Mouse (Mus musculus): ENCODE measurements at regions not wholly inside any gene's neighbourhood (a gene's known extent, or its start where the extent isn't known, plus 50 kb on each side); places are given as distances from the start of the nearest gene placed in this dataset.

DNA sequence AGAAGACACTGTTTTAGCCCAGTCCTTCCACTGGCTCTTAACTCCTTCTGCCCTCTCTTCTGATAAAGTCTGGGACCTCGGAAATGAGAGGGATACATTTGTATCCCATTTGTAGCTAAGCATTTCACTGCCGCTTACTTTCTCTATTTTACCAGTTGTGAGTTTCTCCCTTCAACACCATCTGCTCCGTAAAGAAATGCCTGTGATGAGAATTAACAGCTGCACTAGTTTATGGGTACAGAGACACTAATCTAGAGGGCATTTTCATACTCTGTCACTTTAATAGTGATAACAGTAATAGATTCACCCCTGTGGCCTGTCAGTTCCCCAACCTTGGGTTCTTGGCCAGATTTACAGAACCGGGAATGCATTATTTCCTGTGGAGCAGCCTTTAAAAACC is 300.2 kb downstream of the Sox4 start:
- Histone ChIP-seq H3K4me1 (ENCODE audit: control insufficient read depth, insufficient read depth, low read length) (peaks cover 2% of the 10 kb centered on the region; the same call in 1 of the 2 replicates), H3K36me3 (ENCODE audit: control insufficient read depth, insufficient read depth, low read length) (no peaks in the 10 kb centered on the region), H3K4me3 (ENCODE audit: insufficient read depth, low read depth, low read length) (no peak overlapping the region), H3K27me3 (ENCODE audit: control insufficient read depth, insufficient read depth, low read length) (peaks cover 2% of the 10 kb centered on the region; the same call in 1 of the 2 replicates), H3K79me2 (ENCODE audit: control insufficient read depth, insufficient read depth, low read length) (no peaks in the 10 kb centered on the region), H3K9ac (ENCODE audit: low read depth, low read length) (no peak overlapping the region), H3K27ac (replicated peaks; ENCODE audit: insufficient read depth, low read depth, low read length) (no peak overlapping the region)
- no peak for TF ChIP-seq CTCF (IDR thresholded peaks at IDR 0.05; ENCODE audit: low read depth, low read length)
- no peak for TF ChIP-seq POLR2A (IDR thresholded peaks at IDR 0.05; ENCODE audit: extremely low read depth, insufficient read depth, low read length)
- DNase-seq (ENCODE audit: extremely low read depth, low read depth, low spot score), result no peak
- WGBS, result 89% methylated on average over 4 of the region's 4 CpGs

GRCm38 (mm10) chr13:28651810-28652209 is 301.7 kb downstream of the Sox4 start:
- peaks cover 2% of the 10 kb centered on the region; the same call in 1 of the 2 replicates for H3K27me3 ChIP-seq (ENCODE audit: control insufficient read depth, insufficient read depth, low read length)
- no peak overlapping the region for H3K9ac ChIP-seq (ENCODE audit: low read depth, low read length)
- DNase-seq (ENCODE audit: extremely low read depth, low read depth, low spot score), result peak; percentile 92
- H3K36me3 ChIP-seq (ENCODE audit: control insufficient read depth, insufficient read depth, low read length), result no peaks in the 10 kb centered on the region
- peaks cover 2% of the 10 kb centered on the region; the same call in 1 of the 2 replicates for H3K4me1 ChIP-seq (ENCODE audit: control insufficient read depth, insufficient read depth, low read length)
- WGBS, result 18% methylated on average over 2 of the region's 2 CpGs
- H3K79me2 ChIP-seq (ENCODE audit: control insufficient read depth, insufficient read depth, low read length), result no peaks in the 10 kb centered on the region
- H3K27ac ChIP-seq (replicated peaks; ENCODE audit: insufficient read depth, low read depth, low read length), result no peak overlapping the region
- TF ChIP-seq CTCF (IDR thresholded peaks at IDR 0.05; ENCODE audit: low read depth, low read length) (no peak), POLR2A (IDR thresholded peaks at IDR 0.05; ENCODE audit: extremely low read depth, insufficient read depth, low read length) (no peak)
- H3K4me3 ChIP-seq (ENCODE audit: insufficient read depth, low read depth, low read length), result no peak overlapping the region

DNA sequence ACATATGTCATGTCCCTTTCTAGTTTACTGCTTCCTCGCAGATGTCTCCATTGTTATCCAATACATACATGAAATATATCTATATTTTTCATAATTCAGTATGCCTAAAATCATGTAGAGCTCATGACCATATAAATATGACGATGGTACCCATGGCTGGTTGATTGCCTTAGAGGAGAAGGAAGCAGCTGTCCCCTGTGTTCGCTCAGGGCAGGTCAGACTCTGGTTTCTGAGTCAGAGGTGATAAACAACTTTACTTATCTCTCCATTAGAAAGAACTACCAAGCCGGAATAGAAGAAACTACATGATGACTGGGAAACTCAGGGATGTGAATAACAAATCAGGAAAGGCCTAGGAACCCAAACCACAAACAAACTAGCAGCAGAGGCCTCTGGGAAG is 307.6 kb downstream of the Sox4 start:
- H3K36me3 ChIP-seq (ENCODE audit: control insufficient read depth, insufficient read depth, low read length), result no peaks in the 10 kb centered on the region
- no peak for DNase-seq (ENCODE audit: extremely low read depth, low read depth, low spot score)
- H3K79me2 ChIP-seq (ENCODE audit: control insufficient read depth, insufficient read depth, low read length), result no peaks in the 10 kb centered on the region
- no peak overlapping the region for H3K27ac ChIP-seq (replicated peaks; ENCODE audit: insufficient read depth, low read depth, low read length)
- no peaks in the 10 kb centered on the region for H3K4me1 ChIP-seq (ENCODE audit: control insufficient read depth, insufficient read depth, low read length)
- H3K27me3 ChIP-seq (ENCODE audit: control insufficient read depth, insufficient read depth, low read length), result no peaks in the 10 kb centered on the region
- H3K9ac ChIP-seq (ENCODE audit: low read depth, low read length), result no peak overlapping the region
- no peak overlapping the region for H3K4me3 ChIP-seq (ENCODE audit: insufficient read depth, low read depth, low read length)
- no peak for TF ChIP-seq CTCF (IDR thresholded peaks at IDR 0.05; ENCODE audit: low read depth, low read length)
- no peak for TF ChIP-seq POLR2A (IDR thresholded peaks at IDR 0.05; ENCODE audit: extremely low read depth, insufficient read depth, low read length)
- WGBS, result 87% methylated on average over 4 of the region's 4 CpGs

GRCm38 (mm10) chr13:28644846-28645574 is 308.5 kb downstream of the Sox4 start:
- no peaks in the 10 kb centered on the region for H3K4me1 ChIP-seq (ENCODE audit: control insufficient read depth, insufficient read depth, low read length)
- H3K27me3 ChIP-seq (ENCODE audit: control insufficient read depth, insufficient read depth, low read length), result no peaks in the 10 kb centered on the region
- H3K36me3 ChIP-seq (ENCODE audit: control insufficient read depth, insufficient read depth, low read length), result no peaks in the 10 kb centered on the region
- H3K4me3 ChIP-seq (ENCODE audit: insufficient read depth, low read depth, low read length), result no peak overlapping the region
- no peak for DNase-seq (ENCODE audit: extremely low read depth, low read depth, low spot score)
- no peak overlapping the region for H3K27ac ChIP-seq (replicated peaks; ENCODE audit: insufficient read depth, low read depth, low read length)
- TF ChIP-seq POLR2A (IDR thresholded peaks at IDR 0.05; ENCODE audit: extremely low read depth, insufficient read depth, low read length) (no peak), CTCF (IDR thresholded peaks at IDR 0.05; ENCODE audit: low read depth, low read length) (no peak)
- WGBS, result 91% methylated on average over 3 of the region's 3 CpGs
- no peaks in the 10 kb centered on the region for H3K79me2 ChIP-seq (ENCODE audit: control insufficient read depth, insufficient read depth, low read length)
- H3K9ac ChIP-seq (ENCODE audit: low read depth, low read length), result no peak overlapping the region

GRCm38 (mm10) chr13:28640826-28641225 is 312.7 kb downstream of the Sox4 start:
- TF ChIP-seq POLR2A (IDR thresholded peaks at IDR 0.05; ENCODE audit: extremely low read depth, insufficient read depth, low read length), result no peak
- Histone ChIP-seq H3K27me3 (ENCODE audit: control insufficient read depth, insufficient read depth, low read length) (no peaks in the 10 kb centered on the region), H3K9ac (ENCODE audit: low read depth, low read length) (no peak overlapping the region), H3K27ac (replicated peaks; ENCODE audit: insufficient read depth, low read depth, low read length) (no peak overlapping the region), H3K79me2 (ENCODE audit: control insufficient read depth, insufficient read depth, low read length) (no peaks in the 10 kb centered on the region), H3K36me3 (ENCODE audit: control insufficient read depth, insufficient read depth, low read length) (no peaks in the 10 kb centered on the region), H3K4me1 (ENCODE audit: control insufficient read depth, insufficient read depth, low read length) (no peaks in the 10 kb centered on the region; the same call in 1 of the 2 replicates), H3K4me3 (ENCODE audit: insufficient read depth, low read depth, low read length) (no peak overlapping the region)
- no peak for DNase-seq (ENCODE audit: extremely low read depth, low read depth, low spot score)
- 79% methylated on average over 1 of the region's 1 CpGs for WGBS

DNA sequence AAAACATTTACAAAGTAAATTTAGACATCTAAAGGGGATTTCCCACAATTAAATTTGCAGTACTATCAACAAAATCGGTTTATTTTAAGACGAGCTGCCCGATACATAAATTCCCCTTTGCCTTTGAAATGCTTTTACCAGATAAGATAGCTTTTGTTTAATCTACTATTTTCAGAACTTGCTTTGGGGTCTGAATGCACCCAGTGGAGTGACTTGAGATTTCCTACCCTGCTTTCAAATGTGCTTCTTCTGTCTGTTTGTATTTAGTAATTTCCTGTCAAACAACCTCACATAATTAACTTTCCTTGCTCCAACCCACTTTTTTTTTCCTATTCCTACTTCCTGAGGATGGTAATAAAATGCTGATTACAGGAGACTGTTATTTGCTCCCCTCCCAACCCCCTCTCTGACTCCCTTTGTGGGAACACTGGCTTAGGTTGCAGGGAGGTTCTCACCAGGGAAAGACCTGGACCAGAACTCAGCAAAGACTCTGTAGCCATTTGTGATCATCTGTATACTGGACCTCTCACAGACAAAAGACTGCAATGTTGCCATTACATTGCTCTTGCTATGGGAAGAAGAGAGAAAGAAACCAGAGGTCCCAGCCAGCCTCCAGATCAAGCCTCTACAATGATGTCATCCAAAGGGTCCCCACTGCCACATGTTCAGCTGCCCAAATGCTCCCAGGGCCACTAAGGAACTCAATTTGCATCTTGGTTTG is 318.1 kb downstream of the Sox4 start:
- 62% methylated on average over 3 of the region's 3 CpGs for WGBS
- Histone ChIP-seq H3K27me3 (ENCODE audit: control insufficient read depth, insufficient read depth, low read length) (no peaks in the 10 kb centered on the region), H3K27ac (replicated peaks; ENCODE audit: insufficient read depth, low read depth, low read length) (no peak overlapping the region), H3K4me1 (ENCODE audit: control insufficient read depth, insufficient read depth, low read length) (peaks cover 1% of the 10 kb centered on the region; the same call in 1 of the 2 replicates), H3K9ac (ENCODE audit: low read depth, low read length) (no peak overlapping the region), H3K79me2 (ENCODE audit: control insufficient read depth, insufficient read depth, low read length) (no peaks in the 10 kb centered on the region), H3K36me3 (ENCODE audit: control insufficient read depth, insufficient read depth, low read length) (no peaks in the 10 kb centered on the region), H3K4me3 (ENCODE audit: insufficient read depth, low read depth, low read length) (no peak overlapping the region)
- TF ChIP-seq CTCF (IDR thresholded peaks at IDR 0.05; ENCODE audit: low read depth, low read length) (no peak), POLR2A (IDR thresholded peaks at IDR 0.05; ENCODE audit: extremely low read depth, insufficient read depth, low read length) (no peak)
- DNase-seq (ENCODE audit: extremely low read depth, low read depth, low spot score), result no peak
